Mouse (Mus musculus) forebrain, embryonic 15.5 days (tissue): ENCODE results near the gene Bod1l. TPM values are rescaled to one million over a fixed set of nuclear protein-coding genes. Genes with fewer than 3 reads are reported as not detected.

Experiments
- ATAC-seq: fragments of 200-750 bp; cut with Nextera tagmentation; replicated peaks from 2 replicates; pipeline ENCODE4 v1.8.0; 2017; ENCODE audit warnings: mild to moderate bottlenecking, moderate TSS enrichment, moderate library complexity
- H3K27ac ChIP-seq: fragments of 300-500 bp; sonication (generic); replicated peaks from 2 replicates; pipeline ENCODE4 v1.5.1; 2015; ENCODE audit warnings: mild to moderate bottlenecking, inconsistent platforms
- H3K27me3 ChIP-seq: fragments of 300-500 bp; sonication (generic); 2 replicates; pipeline ENCODE4 v1.6.1; 2015; ENCODE audit warnings: inconsistent platforms
- H3K36me3 ChIP-seq: fragments of 300-500 bp; sonication (generic); 2 replicates; pipeline ENCODE4 v1.6.1; 2015; ENCODE audit warnings: mild to moderate bottlenecking, inconsistent platforms
- H3K4me1 ChIP-seq: fragments of 300-500 bp; sonication (generic); 2 replicates; pipeline ENCODE4 v1.6.1; 2015; ENCODE audit warnings: inconsistent platforms
- H3K4me2 ChIP-seq: fragments of 300-500 bp; sonication (generic); replicated peaks from 2 replicates; pipeline ENCODE4 v1.6.1; 2015; ENCODE audit warnings: mild to moderate bottlenecking, inconsistent platforms
- H3K4me3 ChIP-seq: fragments of 300-500 bp; sonication (generic); 2 replicates; pipeline ENCODE4 v1.5.1; 2015; ENCODE audit warnings: mild to moderate bottlenecking, inconsistent platforms
- H3K9ac ChIP-seq: fragments of 300-500 bp; sonication (generic); replicated peaks from 2 replicates; pipeline ENCODE4 v1.6.1; 2015; ENCODE audit warnings: mild to moderate bottlenecking, inconsistent platforms
- H3K9me3 ChIP-seq: fragments of 300-500 bp; sonication (generic); 2 replicates; pipeline ENCODE4 v1.6.1; 2016; ENCODE audit warnings: inconsistent platforms
- WGBS: fragments of 180-500 bp; shearing (Covaris S2); methylation state at CpG from one replicate; pipeline ENCODE4 v1.1.7; 2015; ENCODE audit warnings: mixed read lengths; 5-methylcytosine and 5-hydroxymethylcytosine counted together
- polyA plus RNA-seq: library from polyadenylated mRNA; unstranded; fragments of >200 nt; fragmentation: Nextera tagmentation; extraction: Ambion mirVana; gene quantifications from 2 replicates; pipeline ENCODE4 v1.2.1, GENCODE M21; 2015

Bod1l gene
- 27.6 and 31.2 TPM in 2 replicates for polyA plus RNA-seq

DNA sequence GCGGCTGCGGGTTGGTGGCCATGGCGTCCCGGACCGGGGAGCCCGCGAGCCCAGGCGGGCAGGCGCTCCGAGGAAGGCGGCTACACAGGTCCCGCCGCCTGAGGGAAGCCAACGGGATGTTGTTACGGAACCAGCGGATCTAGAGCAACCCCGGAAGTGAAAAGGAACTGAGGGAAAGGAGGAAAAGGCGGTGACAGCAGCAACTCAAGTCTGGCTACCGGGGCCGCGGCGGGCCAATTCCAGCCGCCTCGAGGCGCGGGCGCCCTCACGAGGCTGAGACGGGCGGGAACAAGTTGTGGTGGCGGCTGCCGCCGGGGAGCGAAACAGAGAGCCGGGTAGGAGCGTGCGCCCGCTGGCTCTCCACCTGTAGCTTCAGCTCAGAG is at the start of gene Bod1l:
Bod1l (minus strand) TSS at position 169 of the 383 bp plus-strand sequence.
- H3K9me3 ChIP-seq, result no peaks in the 10 kb centered on the region
- H3K4me1 ChIP-seq, result peaks cover 22% of the 10 kb centered on the region
- ATAC-seq, result peak; percentile 97
- H3K4me3 ChIP-seq, result peak within 1 kb of the TSS; percentile 95
- H3K4me2 ChIP-seq, result peak within 1 kb of the TSS; percentile 82
- under 1% methylated on average over 38 of the region's 38 CpGs for WGBS
- H3K36me3 ChIP-seq, result no peaks in the 10 kb centered on the region
- H3K27me3 ChIP-seq, result no peaks in the 10 kb centered on the region; the same call in 1 of the 2 replicates
- peak within 1 kb of the TSS; percentile 89 for H3K9ac ChIP-seq
- H3K27ac ChIP-seq, result peak within 1 kb of the TSS; percentile 73

DNA sequence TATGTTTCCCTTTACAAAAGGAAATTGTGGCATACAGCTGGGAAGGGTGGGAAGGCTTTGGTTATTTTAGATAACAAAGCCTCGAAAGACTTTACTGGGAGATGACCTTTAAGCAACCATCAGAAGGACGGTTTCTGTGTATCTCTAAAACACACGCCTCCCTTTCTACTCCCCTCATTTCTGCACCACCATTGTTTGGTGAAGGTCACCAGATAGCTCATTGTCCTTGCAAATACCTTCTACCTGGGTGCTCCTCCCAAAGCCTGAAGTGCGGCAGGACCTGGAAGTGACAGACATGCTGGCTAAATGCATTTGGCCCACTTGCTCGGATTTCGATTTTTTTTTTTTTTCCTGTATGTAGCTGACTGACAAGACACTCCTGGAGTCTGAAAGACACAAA is 49.2 kb upstream of the Bod1l start:
- H3K9me3 ChIP-seq, result no peaks in the 10 kb centered on the region

DNA sequence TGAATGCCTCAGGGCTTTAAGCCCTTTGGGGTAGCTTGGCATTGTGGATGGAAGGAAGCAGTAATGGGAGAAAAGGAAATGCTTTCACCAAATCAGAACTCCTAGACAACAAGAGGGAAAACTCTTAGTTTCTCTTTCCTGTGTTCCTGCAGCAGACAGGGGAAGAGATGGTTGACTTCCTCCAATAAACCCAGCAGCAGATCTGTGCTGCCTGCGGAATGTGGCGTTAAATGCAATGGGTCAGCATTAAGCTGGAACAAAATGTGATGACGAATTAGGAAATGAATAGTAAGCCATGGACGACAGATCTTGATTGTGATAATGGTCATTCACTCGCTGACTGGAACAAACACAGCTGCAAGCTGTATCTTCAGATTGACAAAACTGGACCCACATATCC is 46.8 kb upstream of the Bod1l start:
- no peak for ATAC-seq
- H3K4me1 ChIP-seq, result peaks cover 10% of the 10 kb centered on the region
- 62% methylated on average over 5 of the region's 5 CpGs for WGBS

More for the DNA sequence above, 49.2 kb upstream of the Bod1l start:
- Histone ChIP-seq H3K27ac (no peak overlapping the region), H3K36me3 (no peaks in the 10 kb centered on the region), H3K4me1 (peaks cover 10% of the 10 kb centered on the region), H3K9ac (no peak overlapping the region), H3K4me2 (no peak overlapping the region), H3K4me3 (no peak overlapping the region), H3K27me3 (no peaks in the 10 kb centered on the region)
- ATAC-seq, result no peak
- 74% methylated on average over 6 of the region's 6 CpGs for WGBS

DNA sequence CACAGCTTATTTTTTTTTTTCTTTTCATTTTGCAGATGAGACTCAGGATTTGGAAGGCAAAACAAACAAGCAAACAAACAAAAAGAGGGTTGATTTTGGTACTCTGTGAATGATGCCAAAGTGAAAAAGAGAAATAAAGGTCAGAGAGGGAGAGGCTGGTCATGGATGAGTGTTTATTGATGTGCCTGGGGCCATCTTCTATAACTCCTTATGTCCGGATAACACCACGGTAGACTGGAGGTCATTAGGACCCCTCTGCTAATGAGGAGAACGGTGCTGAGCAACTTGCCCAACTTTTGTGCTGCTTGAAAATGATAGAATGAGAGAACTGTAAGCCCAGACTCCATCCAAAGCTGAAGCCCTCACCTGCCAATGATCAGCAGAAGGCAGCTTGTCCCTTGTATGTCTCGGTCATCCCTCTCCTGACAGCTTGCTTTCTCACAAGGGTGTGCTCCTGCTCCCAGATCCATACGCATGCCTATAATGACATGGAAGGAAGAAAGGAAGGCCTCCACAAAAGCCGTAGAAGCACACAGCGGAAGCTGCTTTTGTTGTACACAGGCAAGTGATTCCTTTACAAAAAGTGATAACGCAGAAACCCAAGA is 45.2 kb upstream of the Bod1l start:
- Histone ChIP-seq H3K4me2 (no peak overlapping the region), H3K27me3 (no peaks in the 10 kb centered on the region), H3K36me3 (no peaks in the 10 kb centered on the region), H3K27ac (no peak overlapping the region), H3K9me3 (no peaks in the 10 kb centered on the region), H3K4me1 (peaks cover 10% of the 10 kb centered on the region), H3K9ac (no peak overlapping the region), H3K4me3 (no peak overlapping the region)
- peak; percentile 23; the same call in 1 of the 2 replicates for ATAC-seq
- 61% methylated on average over 8 of the region's 8 CpGs for WGBS

More for the DNA sequence above, 46.8 kb upstream of the Bod1l start:
- Histone ChIP-seq H3K9me3 (no peaks in the 10 kb centered on the region), H3K4me2 (no peak overlapping the region), H3K27me3 (no peaks in the 10 kb centered on the region), H3K36me3 (no peaks in the 10 kb centered on the region), H3K4me3 (no peak overlapping the region), H3K9ac (no peak overlapping the region), H3K27ac (no peak overlapping the region)

DNA sequence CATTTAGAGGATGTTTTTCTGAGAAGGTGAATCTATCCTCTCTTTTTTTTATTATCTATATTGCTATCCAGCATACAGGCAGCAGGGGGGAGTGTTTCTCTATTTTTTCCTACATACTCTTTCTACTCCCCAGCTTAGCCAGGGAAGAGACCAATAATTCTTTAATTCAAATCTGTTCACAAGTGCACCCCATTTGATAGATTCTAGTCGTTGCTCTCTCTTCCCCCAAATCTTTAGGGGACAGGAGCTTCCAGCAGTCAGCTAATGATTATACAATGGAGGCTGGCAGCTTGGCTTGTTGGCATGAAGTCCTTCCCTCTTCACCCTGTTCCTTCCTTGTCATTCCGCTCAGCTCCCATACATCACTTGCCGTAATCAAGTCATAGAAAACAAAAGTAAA is 44.7 kb upstream of the Bod1l start:
- Histone ChIP-seq H3K9me3 (no peaks in the 10 kb centered on the region), H3K27ac (no peak overlapping the region), H3K36me3 (no peaks in the 10 kb centered on the region), H3K4me1 (peaks cover 10% of the 10 kb centered on the region), H3K4me3 (no peak overlapping the region), H3K4me2 (0 out of 2 replicates have a peak overlapping the region, but pooled peaks have one; percentile 19), H3K9ac (no peak overlapping the region), H3K27me3 (no peaks in the 10 kb centered on the region)
- WGBS, result 31% methylated on average over 3 of the region's 3 CpGs
- ATAC-seq, result peak; percentile 87

DNA sequence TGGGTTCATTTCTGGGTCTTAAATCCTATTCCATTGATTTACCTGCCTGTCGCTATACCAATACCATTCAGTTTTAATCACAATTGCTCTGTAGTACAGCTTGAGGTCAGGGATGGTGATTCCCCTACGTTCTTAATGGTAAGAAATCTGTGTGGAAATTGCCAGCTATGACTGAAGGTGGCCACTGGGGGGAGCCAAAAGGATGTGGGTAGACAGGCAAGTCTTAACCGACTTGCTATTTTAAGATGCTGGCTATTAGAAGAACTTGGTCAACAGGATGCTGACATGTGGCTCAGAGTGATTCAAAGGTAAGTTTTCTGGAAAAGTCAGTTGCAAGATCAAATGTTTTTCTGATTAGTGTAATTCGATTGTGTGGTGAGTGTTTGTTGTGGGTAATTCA is 43.6 kb upstream of the Bod1l start:
- Histone ChIP-seq H3K4me1 (peaks cover 10% of the 10 kb centered on the region), H3K27ac (no peak overlapping the region), H3K4me3 (no peak overlapping the region), H3K36me3 (no peaks in the 10 kb centered on the region), H3K4me2 (no peak overlapping the region), H3K27me3 (no peaks in the 10 kb centered on the region), H3K9ac (no peak overlapping the region), H3K9me3 (no peaks in the 10 kb centered on the region)
- ATAC-seq, result no peak
- WGBS, result 13% methylated on average over 4 of the region's 4 CpGs

DNA sequence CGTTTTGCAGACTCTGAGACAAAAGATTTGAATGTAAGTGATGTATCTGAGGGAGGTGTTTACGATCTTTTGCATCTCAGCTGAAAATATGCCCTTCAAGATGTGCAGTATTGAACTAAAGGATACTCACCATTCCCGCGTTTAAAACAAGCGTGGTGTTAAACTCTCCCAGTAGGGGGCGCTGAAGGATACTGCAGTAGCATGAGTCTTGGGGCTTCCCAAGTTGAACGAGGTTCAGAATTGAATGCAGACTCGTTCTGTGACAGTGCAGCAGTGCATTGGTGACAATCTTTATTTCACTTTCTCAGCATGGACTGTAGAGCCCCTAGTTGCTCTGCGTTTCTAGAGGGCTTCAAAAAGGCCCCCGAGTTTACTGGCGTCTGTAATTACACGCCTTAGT is 40.4 kb upstream of the Bod1l start:
- Histone ChIP-seq H3K4me2 (no peak overlapping the region), H3K36me3 (no peaks in the 10 kb centered on the region), H3K9me3 (no peaks in the 10 kb centered on the region), H3K27me3 (no peaks in the 10 kb centered on the region), H3K9ac (no peak overlapping the region), H3K4me3 (no peak overlapping the region), H3K4me1 (peaks cover 8% of the 10 kb centered on the region), H3K27ac (no peak overlapping the region)
- ATAC-seq, result no peak; the same call in 1 of the 2 replicates
- 21% methylated on average over 12 of the region's 12 CpGs for whole genome bisulfite sequencing

DNA sequence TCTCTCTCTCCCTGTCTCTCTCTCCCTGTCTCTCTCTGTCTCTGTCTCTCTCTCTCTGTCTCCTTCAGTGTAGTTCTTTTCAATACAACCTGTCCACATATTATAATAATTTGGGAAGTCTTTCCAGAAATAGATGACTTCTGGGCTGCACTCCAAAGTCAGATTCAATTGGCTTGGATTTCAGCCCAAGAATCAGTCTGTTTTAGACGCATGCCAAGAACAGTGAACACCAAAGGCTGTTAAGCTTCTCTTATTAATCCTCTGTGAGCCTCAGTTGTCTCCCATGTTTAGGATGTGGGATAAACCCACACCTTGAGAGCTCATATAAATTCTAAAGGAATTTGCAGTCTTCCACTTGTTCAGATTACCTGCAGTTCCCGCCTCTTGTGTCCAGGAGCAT is 27.0 kb upstream of the Bod1l start:
- Histone ChIP-seq H3K36me3 (no peaks in the 10 kb centered on the region), H3K4me1 (peaks cover 9% of the 10 kb centered on the region), H3K27me3 (no peaks in the 10 kb centered on the region), H3K9ac (no peak overlapping the region), H3K9me3 (no peaks in the 10 kb centered on the region), H3K27ac (0 out of 2 replicates have a peak overlapping the region, but pooled peaks have one; percentile 9), H3K4me2 (no peak overlapping the region), H3K4me3 (no peak overlapping the region)
- peak; percentile 73 for ATAC-seq
- WGBS, result 63% methylated on average over 2 of the region's 2 CpGs

DNA sequence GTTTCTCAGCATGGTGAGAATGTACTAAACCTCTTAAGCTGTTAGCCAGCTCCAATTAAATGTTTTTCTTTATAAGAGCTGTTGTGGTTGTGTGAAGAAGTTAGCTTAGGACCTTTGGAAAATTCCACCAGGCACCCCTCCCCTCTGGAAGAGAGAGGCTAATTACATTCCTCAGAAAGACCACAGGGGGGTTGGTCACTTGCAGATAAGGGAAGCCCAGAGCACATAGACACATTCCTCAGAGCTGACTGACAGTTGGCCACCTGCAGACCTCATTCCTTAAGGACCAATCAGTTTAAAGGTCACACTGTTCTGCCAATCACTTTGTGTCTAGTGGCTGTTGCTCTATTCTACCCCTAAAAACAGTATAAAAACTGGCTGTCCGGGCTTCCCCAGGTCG is 11.7 kb upstream of the Bod1l start:
- H3K4me3 ChIP-seq, result no peak overlapping the region
- WGBS, result 92% methylated on average over 2 of the region's 2 CpGs
- H3K4me1 ChIP-seq, result no peaks in the 10 kb centered on the region
- no peak overlapping the region for H3K4me2 ChIP-seq
- no peak overlapping the region for H3K27ac ChIP-seq
- no peaks in the 10 kb centered on the region for H3K9me3 ChIP-seq
- no peaks in the 10 kb centered on the region for H3K36me3 ChIP-seq
- no peak for ATAC-seq
- no peaks in the 10 kb centered on the region for H3K27me3 ChIP-seq
- H3K9ac ChIP-seq, result no peak overlapping the region

DNA sequence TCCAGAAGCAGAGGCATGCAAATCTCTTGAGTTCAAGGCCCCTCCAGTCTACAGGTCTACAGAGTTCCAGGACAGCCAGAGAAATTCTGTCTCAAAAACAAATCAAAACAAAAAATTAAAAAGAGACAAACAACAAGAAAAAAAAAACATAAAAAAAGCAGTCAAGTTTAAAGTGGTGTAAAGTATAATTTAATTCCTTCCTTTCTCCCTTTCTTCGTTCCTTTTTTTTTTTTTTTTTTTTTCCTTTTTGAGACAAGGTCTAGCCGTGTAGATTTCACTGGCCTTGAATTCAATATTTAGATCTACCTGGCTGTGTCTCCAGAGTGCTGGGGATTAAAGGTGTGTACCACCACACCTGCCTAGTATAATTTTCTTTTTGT is 1.4 kb upstream of the Bod1l start:
- 59% methylated on average over 2 of the region's 2 CpGs for WGBS

DNA sequence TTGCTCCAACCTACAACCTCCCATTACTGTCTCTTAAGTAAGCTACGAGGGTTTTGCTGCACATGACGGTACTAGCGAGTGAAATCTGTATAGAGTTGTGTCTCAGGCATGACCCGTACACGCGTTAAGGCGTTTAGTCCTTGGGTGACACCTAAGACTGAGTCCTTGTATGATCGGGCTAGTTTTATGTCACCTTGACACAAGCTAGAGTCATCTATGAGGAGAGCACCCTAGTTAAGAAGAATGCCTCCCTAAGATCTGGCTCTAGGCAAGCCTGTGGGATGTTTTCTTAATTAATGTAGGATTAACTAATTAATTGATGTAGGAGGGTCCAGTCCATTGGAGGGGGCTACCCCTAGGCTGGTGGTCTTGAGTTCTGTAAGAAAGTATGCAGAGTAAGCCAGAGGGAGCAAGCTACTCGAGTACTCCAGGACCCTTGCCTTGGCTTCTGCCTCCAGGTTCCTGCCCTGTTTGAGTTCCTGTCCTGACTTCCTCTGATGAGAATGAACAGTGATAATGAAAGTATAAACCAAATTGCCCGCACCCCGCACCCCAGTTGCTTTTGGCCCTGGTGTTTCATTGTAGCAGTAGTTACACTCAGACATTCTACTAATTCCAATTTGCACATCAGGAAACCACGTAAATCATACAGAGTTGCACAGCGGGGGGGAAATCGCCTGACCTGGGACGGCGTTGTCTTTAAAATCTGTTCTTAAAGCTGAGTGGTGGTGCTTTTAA is 874 bp upstream of the Bod1l start:
- peak; percentile 33 for ATAC-seq
- Histone ChIP-seq H3K27ac (no peak overlapping the region), H3K9ac (no peak overlapping the region), H3K4me3 (peak overlapping the region; percentile 95), H3K27me3 (no peaks in the 10 kb centered on the region; the same call in 1 of the 2 replicates), H3K4me2 (peak overlapping the region; percentile 82), H3K4me1 (peaks cover 22% of the 10 kb centered on the region), H3K9me3 (no peaks in the 10 kb centered on the region), H3K36me3 (no peaks in the 10 kb centered on the region)
- 16% methylated on average over 16 of the region's 16 CpGs for WGBS

More for the DNA sequence above, 1.4 kb upstream of the Bod1l start:
- Histone ChIP-seq H3K27me3 (no peaks in the 10 kb centered on the region; the same call in 1 of the 2 replicates), H3K27ac (no peak overlapping the region), H3K4me3 (no peak overlapping the region), H3K4me2 (peak overlapping the region; percentile 82), H3K36me3 (no peaks in the 10 kb centered on the region), H3K9me3 (no peaks in the 10 kb centered on the region), H3K9ac (no peak overlapping the region), H3K4me1 (peaks cover 22% of the 10 kb centered on the region)
- no peak for ATAC-seq

DNA sequence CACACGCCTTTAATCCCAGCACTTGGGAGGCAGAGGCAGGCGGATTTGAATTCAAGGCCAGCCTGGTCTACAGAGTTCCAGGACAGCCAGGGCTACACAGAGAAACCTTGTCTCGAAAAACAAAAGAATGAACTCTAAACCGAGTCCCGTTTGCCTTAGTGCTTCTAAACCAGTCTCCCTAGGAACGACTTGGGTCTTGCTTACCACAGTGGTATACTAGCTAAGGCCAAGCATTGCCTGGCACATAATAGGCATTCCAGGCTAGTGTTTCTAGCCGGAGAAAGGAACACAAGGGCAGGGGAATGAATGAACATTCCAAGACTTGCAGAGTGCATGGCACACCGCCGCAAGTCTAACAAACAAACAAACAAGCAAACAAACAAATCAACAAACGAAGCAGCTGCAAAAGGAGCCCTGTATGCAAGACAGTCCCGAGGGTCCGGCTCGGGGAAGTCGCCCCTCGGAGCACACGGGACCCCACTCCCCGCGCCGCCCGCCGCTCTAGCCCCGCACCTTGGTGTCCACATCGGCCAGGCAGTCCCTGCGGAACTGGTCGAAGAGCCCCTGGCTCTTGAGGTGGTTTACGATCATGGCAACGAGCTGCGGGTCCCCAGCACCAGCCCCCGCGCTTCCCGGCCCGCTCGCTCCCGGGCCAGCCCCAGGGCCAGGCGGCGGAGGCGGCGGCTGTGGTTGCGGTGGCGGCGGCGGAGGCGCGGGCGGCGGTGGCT is 532 bp downstream of the Bod1l start:
- Histone ChIP-seq H3K27ac (peak overlapping the region; percentile 73), H3K36me3 (no peaks in the 10 kb centered on the region), H3K4me1 (peaks cover 22% of the 10 kb centered on the region), H3K27me3 (no peaks in the 10 kb centered on the region; the same call in 1 of the 2 replicates), H3K9me3 (no peaks in the 10 kb centered on the region), H3K9ac (peak overlapping the region; percentile 89), H3K4me2 (peak overlapping the region; percentile 82), H3K4me3 (peak overlapping the region; percentile 95)
- 1% methylated on average over 46 of the region's 46 CpGs for WGBS
- ATAC-seq, result peak; percentile 3; the same call in 1 of the 2 replicates
